Mouse (Mus musculus): ENCODE results near the gene Ddn.

The Ddn gene

DNA sequence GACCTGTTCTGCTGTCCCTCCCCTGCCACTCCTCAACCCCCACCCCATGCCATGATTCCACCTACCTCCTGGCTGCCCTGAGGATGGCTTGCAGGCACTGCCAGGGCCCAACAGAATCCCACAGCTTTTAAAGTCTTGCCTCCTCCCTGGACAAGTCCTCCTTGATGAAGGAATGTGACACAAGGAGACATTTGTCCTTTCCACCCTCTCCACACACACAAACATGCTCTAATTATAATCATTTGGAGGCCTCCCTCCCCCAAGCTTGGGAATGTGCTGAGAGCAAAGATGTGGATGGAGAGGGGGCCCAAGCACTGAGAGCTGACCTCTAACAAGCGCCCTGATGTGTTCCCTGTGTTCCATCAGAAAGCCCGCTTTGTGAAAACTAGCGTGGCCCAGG is at the start of gene Ddn:
Gene Ddn, minus strand, starts transcription at position 101 of the 400 bp plus-strand sequence.
- no peak for DNase-seq

DNA sequence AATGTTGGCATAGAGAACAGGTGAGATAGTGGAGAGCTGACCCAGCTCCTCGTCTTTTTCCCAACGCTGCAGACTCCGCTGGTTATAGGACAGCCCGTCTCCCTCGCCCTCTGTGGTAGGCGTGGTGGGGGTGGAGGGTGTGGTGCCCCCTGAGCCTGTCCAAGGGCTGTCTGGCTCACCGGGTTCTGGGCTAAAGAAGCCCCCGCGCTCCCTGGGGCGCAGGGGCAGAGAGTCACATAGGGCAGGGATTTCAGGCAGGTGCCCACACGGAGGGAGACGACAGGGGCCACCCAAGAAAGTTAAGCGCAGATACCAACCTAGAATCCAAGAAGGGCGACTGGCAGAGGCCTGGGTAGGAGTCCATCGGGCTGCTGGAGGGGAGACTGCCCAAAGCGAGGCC is 44.9 kb upstream of the Ddn start:
- no peak for DNase-seq

DNA sequence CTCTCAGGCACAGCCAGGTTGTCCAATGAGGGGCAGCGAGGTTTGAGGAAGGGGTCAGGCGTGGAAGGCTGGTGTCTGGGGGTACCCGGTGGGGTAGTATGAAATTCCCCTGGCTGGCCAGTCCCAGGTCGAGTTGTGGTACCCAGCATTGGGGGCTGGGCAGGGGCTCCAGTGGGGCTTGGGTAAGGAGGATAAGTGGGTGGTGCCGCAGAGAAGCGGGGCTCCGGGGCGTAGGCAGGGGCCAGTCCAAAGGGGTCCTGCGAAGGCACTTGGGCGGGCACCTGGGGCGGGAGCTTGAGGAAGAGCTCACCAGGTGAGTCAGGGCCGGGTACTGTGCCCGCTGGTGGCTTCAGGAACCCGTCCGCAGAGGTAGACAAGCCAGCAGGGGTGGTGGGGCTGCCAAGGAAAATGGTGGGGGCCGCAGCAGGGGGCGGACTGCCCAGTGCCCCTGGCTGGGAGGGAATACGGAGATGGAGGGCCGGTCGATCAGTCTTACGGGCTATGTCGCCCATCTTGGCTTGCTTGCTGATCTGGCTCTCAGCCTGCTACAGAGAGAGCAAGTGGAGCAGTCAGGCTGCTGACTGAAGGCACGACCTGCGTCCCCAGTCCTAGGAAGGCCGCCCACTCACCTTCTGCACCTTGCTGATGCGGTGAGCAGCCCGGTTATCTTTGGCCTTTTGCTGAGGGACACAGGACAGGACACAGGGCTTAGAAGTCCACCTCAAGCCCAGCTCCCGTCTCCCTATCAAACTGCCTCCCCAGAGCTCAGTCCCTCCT is 44.1 kb upstream of the Ddn start:
- DNase-seq: no peak

DNA sequence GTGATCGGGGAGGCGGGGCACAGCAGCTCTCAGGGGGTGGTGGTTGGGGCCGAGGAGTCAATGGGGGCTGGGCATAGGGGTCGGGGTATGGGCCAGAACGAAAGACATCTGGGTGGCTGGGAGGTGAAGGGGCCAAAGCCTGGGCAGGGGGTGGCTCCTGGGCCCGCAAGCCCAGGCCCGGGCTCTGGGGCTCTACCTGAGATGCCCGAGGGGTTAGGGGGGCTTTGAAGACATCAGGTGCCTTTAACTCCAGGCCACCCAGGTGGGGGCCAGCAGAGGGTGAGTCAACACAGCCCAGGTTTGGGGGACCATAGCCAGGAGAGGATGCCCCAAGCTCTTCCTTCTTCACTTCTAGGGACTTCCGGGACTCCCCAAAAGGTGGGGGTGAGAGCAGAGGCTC is 43.4 kb upstream of the Ddn start:
- no peak for DNase-seq

DNA sequence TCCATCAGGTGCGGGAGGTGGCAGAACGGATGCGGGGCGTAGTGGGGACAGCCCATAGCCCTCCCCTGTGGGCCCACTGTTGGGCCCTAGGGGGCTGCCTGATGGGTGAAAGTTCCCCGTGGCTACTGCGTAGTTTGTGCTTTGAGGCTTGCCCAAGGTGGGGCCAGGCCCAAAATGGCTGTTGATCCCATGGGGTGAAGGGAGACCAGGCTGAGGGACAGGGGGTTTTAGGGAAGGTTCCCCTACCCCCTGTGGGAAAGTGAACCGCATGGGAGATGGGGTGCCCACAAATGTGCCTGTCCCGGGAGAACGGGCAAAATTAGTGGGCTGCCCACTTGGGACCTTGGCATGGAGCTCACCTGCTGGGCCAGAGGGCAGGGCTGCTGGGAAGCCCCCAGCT is 42.8 kb upstream of the Ddn start:
- no peak for DNase-seq

DNA sequence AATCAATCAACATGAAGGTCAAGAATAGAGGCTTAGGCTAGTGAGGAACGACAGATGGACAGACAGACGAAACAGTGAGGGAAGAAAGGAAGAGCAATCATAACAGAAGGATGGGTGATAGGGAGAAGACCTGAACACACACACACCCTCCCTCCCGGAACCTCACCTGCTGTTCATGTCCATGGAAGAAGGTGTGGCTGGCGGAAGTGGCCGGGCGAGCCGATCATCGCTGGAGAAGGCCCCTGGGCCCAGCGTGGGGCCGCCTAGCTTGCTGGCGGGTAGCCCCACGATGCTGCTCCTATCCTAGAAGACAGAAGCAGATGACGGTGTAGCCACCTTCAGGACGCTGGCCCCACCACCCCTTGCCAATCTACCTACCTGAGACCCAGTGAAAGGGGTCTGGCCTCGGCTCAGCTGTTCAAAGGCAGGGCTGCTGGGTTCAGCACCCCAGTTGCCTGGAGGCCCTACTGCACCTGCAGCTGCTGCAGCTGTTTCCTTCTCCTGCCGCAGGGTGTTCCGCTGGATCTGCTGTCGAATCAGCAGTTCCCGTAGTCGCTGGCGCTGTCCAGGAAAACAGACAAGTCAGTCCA is 42.0 kb upstream of the Ddn start:
- DNase-seq: no peak

DNA sequence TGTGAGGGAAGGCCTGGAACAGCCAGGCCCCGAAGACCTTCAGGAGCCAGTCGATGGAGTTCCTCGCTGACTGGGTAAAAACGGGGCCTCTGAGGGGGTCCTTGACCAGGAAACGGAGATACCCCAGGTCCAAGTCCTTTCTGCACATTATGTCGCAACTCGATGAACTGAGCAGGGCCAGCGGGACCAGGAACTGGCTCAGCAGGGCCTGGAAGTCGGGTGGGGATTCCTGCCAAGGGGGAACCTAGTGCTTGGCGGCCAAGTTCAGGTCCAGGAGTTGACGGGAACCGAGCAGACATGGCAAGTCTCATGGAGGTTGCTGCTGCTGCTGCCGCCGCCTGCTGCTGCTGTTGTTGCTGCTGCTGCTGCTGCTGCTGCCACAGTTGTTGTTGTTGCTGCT is 41.4 kb upstream of the Ddn start:
- DNase-seq: no peak

DNA sequence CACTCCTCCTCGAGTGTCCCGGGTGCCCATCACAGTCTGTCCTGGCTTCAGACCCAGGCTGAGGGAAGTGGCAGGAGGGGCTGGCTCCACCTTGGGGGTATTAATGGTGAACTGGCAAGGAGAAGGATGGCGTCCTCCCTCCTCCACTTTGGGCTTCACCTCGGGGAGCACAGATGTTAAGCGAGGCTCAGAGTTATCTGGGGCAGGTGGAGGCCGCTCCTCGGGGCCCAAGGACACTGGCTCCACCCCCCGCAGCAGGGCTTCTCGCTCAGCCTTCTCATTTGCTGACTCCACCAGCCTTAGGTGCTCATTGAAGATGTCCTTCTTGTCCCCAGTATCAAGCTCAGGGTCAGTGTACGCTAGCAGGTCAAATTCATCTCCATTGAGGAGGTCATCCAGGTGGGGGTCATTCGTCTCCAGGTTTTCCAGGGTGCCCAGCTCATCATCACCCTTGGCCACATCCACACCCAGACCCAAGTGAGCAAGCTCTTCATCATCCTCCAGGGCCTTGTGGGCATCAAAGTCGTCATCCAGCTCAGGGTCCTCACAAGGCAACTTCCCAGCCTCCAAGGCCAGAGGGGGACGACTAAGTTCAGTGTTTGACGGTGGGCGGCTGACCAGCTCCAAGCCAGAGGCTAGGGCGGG is 40.8 kb upstream of the Ddn start:
- DNase-seq: no peak

DNA sequence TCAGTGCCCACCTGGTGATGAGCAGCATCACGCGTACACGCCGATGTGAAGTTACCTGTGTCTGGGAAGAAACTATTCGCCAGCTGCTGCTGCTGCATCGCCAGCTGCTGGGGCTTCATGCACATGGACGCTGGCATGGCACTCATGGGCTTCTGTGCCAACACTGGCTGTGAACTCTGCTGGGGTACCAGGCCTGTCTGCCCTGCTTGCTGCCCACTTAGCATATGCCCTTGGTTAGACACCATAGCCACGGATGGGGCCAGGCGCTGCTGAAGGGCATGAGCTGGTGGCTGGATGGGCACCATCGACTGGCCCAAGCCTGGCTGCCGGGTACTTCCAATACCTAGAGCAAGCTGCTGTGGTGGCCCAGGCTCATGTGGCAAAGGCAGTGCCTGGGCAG is 39.9 kb upstream of the Ddn start:
- no peak for DNase-seq

DNA sequence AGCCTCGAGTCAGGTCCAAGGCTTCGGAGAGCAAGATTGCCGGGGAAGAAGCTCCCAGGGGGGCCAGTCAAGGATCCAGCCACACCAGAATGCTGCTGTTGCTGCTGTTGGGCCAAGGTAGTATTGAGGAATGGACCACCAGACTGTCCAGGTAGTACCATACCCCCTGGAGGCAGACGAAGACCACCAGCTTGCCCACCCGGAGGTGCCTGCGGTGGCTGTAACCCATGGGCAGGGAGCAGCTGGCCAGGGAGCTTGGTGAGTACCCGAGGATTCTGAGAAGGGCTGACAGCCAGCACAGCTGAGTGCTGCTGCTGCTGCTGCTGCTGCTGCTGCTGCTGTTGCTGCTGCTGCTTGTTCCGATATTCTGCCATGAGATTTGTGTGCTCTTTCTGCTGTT is 36.9 kb upstream of the Ddn start:
- DNase-seq: no peak

DNA sequence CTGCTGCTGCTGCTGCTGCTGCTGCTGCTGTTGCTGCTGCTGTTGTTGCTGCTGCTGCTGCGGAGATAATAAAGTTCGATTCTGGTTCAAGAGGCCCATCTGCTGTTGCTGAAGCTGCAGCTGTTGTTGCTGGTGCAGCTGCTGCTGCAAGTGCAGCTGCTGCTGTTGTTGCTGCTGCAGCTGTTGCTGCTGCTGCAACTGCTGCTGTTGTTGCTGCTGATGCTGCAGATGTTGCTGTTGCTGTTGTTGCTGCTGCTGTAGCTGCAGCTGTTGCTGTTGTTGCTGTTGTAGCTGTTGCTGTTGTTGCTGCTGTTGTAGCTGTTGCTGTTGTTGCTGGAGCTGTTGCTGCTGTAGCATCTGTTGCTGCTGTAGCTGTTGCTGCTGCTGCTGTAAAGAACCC is 35.9 kb upstream of the Ddn start:
- no peak for DNase-seq

DNA sequence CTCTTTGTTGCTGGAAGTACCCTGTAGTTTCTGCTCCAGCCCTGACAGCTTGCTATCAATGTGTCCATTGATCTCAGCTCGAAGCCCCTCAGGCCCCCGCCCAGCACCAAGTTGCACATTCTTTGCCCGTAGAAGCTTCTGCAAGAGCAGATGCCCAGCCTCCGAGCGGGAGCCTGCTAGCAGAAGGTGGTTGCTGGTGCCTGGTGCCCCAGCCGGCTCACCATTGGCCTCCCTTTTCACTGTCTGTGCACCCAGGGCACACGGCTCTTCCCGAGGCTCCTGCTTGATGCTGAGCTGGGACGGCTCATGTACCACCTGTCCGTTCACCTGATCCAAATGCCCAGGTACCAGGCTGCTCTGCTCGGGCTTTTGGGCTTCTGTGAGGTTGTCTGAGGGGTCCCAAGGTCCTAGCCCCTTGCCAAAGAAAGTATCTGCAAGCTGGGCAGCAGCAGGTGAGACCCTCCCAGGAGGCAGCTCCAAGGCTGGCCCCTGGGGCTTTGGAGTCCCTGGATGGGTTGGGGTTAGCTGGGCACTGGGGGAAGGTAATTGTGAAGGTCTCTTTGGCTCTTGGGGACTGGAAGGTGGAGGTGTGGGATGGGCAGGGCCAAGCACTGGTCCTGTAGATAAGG is 34.4 kb upstream of the Ddn start:
- DNase-seq: no peak

DNA sequence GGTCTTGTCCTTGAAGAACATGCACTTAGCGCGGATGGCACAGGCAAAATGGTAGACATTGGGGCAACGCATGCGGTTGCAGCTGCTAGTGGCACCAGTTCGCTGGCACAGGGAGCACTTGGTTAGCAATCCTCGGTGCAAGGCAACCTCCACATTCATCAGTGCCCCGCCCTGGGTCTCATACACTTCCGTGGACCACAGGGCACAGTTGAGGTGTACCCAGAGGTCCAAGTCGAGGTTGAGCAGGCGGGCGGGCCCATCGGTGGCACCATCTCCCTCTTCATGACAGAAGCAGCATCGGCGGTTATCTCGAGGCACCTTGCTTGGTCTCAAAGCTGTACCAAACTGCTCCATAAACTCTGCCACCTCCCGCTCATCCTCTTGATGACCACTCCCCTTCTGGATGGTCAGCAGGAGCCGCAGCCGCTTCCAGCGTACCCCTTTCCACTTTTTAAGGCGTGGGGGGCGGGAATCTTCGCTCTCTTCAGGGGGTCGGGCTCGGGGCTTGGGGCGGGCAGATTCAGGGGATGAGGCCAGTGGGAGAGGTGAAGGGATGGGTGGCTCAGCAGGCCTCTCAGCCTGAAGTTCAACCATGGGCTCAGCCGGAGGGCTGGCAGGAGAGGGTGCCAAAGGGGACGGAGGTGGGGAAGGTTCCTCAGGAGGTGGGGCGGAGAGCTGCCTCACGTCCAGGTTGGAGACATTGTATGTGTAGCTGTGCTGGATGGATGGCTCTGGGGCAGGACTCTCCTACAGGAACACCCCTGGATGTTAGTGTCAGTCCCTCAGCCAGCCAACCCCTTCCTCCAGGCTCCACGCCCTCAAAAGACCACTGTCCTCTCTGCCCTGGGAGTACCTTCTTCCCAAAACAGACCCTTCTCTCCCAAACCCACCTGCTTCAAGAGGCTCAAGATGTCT is 30.6 kb upstream of the Ddn start:
- no peak for DNase-seq

DNA sequence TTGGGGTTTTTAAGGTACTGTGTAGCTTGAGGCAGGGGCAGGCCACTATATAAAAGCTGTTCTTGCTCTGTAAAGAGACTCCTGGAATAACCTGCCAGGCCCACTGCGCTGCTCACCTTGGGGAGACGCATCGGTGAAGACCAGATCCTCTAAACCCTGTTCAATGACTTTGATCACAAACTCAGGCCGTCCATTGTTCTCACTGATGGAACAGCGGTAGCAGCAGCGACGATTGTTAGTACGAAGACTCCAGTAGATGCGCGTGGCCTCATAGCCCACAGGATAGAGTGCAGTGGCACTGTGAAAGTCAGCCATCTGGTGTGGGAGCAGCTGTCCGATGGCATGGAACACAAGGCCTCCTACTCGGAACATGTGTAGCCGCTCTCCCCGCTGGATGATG is 29.9 kb upstream of the Ddn start:
- DNase-seq: no peak

DNA sequence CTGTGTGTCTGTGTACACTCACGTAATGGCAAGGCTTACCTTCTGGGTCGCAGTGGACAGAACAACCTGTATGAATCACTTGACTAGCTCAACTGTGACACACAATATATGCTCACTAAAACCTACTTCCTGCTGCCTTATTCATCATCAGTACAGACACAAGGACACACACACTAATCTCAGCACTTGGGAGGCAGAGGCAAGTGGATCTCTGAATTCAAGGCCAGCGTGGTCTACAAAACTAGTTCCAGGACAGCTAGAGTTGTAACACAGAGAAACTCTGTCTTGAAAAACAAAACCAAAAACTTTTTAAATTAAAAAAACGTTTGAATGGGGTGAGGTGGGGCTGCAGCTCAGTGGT is 28.4 kb upstream of the Ddn start:
- no peak for DNase-seq

DNA sequence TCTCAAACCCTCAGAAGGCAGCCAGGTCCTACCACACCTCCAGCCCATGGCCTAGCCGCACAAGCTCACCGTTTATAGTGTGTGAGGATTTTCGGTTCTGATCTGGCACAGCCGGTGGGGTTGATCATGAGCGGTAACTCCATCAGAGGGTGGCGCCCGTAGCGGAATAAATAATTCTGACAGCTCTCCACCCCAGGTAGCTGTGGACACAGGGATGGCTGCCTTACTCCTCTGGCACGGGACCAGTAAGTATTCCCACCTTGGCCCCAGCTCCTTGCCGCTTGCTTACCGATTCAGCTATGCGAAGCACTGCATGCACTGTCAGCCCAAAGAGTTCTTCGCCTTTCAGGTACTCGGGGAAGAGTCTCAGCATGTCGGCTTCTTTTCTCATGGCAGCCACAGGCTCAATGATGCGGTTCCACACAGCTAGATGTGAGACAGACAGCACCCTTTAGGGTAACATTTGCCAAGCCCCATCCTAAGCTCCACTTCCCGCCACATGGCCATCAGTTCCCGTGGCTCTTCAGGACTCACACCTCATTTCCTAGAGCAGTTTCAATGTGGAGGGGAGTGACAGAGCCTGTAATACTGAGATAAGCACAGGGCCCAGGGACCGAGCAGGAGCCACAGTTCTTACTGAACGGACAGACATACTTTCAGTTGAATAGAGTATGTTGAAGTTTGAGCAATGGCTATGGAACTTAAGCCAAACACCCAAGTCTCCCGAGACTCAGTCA is 27.9 kb upstream of the Ddn start:
- DNase-seq: no peak

DNA sequence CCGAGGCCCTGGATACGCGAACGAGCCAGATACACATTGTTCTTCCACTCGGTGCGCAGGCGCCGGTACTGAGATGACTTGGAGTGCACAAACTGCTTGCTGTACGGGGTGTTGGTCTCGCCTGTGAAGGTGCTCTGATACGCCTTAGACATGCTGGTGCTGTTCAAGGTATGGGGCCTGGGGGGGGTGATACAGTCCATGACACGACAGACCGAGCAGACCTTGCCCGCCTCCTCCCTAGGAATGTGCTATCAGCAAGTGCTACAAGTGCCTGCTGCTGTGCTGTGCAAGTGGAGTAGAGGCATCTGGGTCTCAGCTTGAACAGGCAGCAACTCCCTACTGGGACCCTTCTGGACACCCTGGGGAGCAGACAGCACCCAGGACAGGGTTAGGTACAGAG is 26.0 kb upstream of the Ddn start:
- DNase-seq: no peak

DNA sequence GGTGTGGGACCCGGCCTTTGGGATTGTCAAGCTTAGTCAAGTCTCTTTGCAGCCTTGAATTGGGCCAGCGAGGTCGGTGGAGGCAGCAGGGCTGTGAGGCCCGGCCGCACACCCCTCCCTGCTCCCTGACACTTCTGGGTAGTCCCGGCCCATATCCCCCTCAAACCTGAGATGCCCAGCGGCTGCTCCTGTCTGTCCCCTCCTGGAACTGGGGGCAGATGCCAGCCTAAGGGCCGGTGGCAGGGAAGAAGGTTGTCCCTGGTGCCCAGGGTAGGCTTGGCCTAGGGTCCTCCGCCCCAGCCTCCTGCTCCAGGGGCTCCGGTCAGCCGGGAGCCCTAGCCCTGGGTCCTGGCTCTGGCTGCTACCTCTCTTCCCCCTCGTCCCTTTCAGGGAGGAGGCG is 24.8 kb upstream of the Ddn start:
- DNase-seq: no peak

DNA sequence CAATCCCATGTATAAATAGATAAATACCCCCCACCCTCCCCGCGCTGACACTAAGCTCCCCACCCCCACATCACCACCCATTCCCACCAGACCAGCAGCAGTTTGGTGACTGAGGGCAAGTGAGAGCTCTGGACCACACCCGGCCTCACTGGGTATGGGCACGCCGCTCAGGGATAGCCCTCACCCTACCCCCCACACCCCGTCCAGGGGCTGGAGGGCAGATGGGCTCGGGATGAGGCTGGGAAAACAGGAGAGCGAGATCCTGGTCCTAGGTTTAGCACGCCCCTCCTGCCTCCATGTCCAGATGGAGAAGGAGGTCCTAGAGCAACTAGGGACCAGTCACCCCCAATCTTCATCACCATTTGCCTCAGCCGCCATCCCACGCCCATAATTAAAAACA is 24.0 kb upstream of the Ddn start:
- DNase-seq: no peak

DNA sequence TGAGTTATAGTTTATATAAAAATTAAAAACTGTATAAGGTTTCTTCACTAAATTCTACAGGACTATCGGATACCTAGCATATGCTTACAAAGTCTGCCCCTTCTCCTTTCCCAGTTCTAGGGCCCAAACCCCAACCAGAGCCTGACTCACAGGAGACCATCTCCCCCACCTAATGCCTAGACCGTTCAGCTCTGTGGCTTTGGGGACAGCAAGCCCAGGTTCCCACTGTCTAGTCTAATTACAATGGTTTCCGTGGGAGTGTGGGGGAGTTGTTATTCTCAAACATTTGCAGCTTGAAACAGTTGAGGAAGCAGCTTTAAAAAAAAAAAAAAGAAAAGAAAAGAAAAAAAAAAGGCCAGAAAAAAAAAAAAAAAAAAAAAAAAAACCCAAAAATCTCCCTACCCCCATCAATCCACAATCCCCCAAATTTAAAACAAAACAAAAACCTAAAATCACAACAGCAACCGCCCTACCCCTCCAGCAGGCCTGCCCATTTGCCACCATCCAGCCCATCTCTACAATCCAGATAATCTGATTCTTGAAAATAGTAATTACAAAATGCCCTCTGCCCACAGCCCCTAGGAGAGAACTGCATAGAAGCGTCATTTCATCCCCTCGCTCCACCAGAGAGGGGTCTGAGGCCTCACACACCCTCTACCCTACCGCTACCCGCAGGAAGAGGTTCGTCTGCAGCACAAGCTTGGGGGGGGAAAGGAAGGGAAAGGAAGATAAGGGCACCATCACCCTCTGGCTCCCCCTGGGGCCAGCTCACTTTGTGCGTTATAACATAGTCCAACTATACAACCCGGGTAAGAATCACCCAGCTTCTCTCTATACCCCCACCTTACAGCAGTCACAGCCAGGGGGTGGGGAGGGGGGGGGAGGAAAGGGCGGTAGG is 23.1 kb upstream of the Ddn start:
- DNase-seq: no peak

DNA sequence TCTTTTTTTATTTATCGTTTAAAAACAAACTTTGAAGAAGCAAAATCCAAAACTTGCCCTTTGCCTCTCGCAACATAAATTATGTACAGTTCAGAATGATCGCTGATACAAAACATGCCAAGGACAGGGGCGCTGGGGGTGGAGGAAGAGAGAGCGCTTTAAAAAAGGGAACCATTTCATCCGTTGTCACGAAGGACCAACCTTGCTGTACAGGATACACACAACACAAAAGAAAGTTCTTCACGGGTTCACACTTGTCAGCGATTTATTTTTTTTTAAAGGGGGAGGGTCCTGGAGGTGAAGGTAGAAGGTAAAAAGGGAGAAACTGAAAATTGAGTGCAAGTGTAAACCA is 22.4 kb upstream of the Ddn start:
- DNase-seq: no peak

All from kidney, adult 18-20 months (tissue).